Mouse (Mus musculus): Measurements from ENCODE around the gene Chmp4b. TPM values are rescaled to one million over a fixed set of nuclear protein-coding genes. Genes with fewer than 3 reads are reported as not detected.

Gene Chmp4b
- polyA plus RNA-seq, 1 experiment from 2014 or later = 9.9 TPM

- Histone ChIP-seq H3K4me3 (ENCODE audit: low read depth, low read length) (no peak overlapping the region), H3K4me1 (ENCODE audit: control insufficient read depth, low read depth, low read length) (no peaks in the 10 kb centered on the region), H3K36me3 (ENCODE audit: control insufficient read depth, insufficient read depth) (no peaks in the 10 kb centered on the region), H3K9me3 (replicated peaks; ENCODE audit: control insufficient read depth, low read length) (no peaks in the 10 kb centered on the region), H3K9ac (ENCODE audit: low read depth, low read length) (no peak overlapping the region), H3K27me3 (ENCODE audit: control insufficient read depth, insufficient read depth, low read depth, low read length) (no peaks in the 10 kb centered on the region), H3K27ac (ENCODE audit: low read length) (no peak overlapping the region), H3K4me2 (ENCODE audit: low read depth, low read length) (no peak overlapping the region)
- 51% methylated on average over 9 of the region's 9 CpGs for WGBS (ENCODE audit: insufficient replicate concordance)
- ATAC-seq (ENCODE audit: low read depth) = no peak
Measured at GRCm38 (mm10) chr2:154734977-154735376, 83.5 kb downstream of the Chmp4b start.

GRCm38 (mm10) chr2:154735416-154735815, 83.9 kb downstream of the Chmp4b start:
- 56% methylated on average over 7 of the region's 7 CpGs for WGBS (ENCODE audit: insufficient replicate concordance)
- ATAC-seq (ENCODE audit: low read depth) = no peak
- no peaks in the 10 kb centered on the region for H3K4me1 ChIP-seq (ENCODE audit: control insufficient read depth, low read depth, low read length)
- no peak overlapping the region for H3K9ac ChIP-seq (ENCODE audit: low read depth, low read length)
- no peak overlapping the region for H3K4me3 ChIP-seq (ENCODE audit: low read depth, low read length)
- H3K4me2 ChIP-seq (ENCODE audit: low read depth, low read length) = no peak overlapping the region
- no peaks in the 10 kb centered on the region for H3K36me3 ChIP-seq (ENCODE audit: control insufficient read depth, insufficient read depth)
- no peak overlapping the region for H3K27ac ChIP-seq (ENCODE audit: low read length)
- no peaks in the 10 kb centered on the region for H3K9me3 ChIP-seq (replicated peaks; ENCODE audit: control insufficient read depth, low read length)
- H3K27me3 ChIP-seq (ENCODE audit: control insufficient read depth, insufficient read depth, low read depth, low read length) = no peaks in the 10 kb centered on the region

- Histone ChIP-seq H3K27ac (ENCODE audit: low read length) (no peak overlapping the region), H3K4me3 (ENCODE audit: low read depth, low read length) (no peak overlapping the region), H3K4me2 (ENCODE audit: low read depth, low read length) (no peak overlapping the region), H3K9me3 (replicated peaks; ENCODE audit: control insufficient read depth, low read length) (no peaks in the 10 kb centered on the region), H3K27me3 (ENCODE audit: control insufficient read depth, insufficient read depth, low read depth, low read length) (no peaks in the 10 kb centered on the region), H3K9ac (ENCODE audit: low read depth, low read length) (no peak overlapping the region), H3K4me1 (ENCODE audit: control insufficient read depth, low read depth, low read length) (no peaks in the 10 kb centered on the region), H3K36me3 (ENCODE audit: control insufficient read depth, insufficient read depth) (no peaks in the 10 kb centered on the region)
- ATAC-seq (ENCODE audit: low read depth) = no peak
- 46% methylated on average over 7 of the region's 7 CpGs for WGBS (ENCODE audit: insufficient replicate concordance)
Measured at GRCm38 (mm10) chr2:154735986-154736385, 84.5 kb downstream of the Chmp4b start.

- ATAC-seq (ENCODE audit: low read depth) = no peak
- Histone ChIP-seq H3K36me3 (ENCODE audit: control insufficient read depth, insufficient read depth) (no peaks in the 10 kb centered on the region), H3K9me3 (replicated peaks; ENCODE audit: control insufficient read depth, low read length) (no peaks in the 10 kb centered on the region), H3K27ac (ENCODE audit: low read length) (no peak overlapping the region), H3K4me3 (ENCODE audit: low read depth, low read length) (no peak overlapping the region), H3K9ac (ENCODE audit: low read depth, low read length) (no peak overlapping the region), H3K27me3 (ENCODE audit: control insufficient read depth, insufficient read depth, low read depth, low read length) (no peaks in the 10 kb centered on the region), H3K4me2 (ENCODE audit: low read depth, low read length) (no peak overlapping the region), H3K4me1 (ENCODE audit: control insufficient read depth, low read depth, low read length) (no peaks in the 10 kb centered on the region)
- WGBS (ENCODE audit: insufficient replicate concordance) = 76% methylated on average over 5 of the region's 5 CpGs
Measured at GRCm38 (mm10) chr2:154738621-154739020, 87.1 kb downstream of the Chmp4b start.

GRCm38 (mm10) chr2:154742911-154743819, 91.7 kb downstream of the Chmp4b start:
- Histone ChIP-seq H3K4me3 (ENCODE audit: low read depth, low read length) (no peak overlapping the region), H3K9me3 (replicated peaks; ENCODE audit: control insufficient read depth, low read length) (no peaks in the 10 kb centered on the region), H3K36me3 (ENCODE audit: control insufficient read depth, insufficient read depth) (no peaks in the 10 kb centered on the region), H3K4me2 (ENCODE audit: low read depth, low read length) (no peak overlapping the region), H3K9ac (ENCODE audit: low read depth, low read length) (no peak overlapping the region), H3K4me1 (ENCODE audit: control insufficient read depth, low read depth, low read length) (no peaks in the 10 kb centered on the region), H3K27ac (ENCODE audit: low read length) (no peak overlapping the region), H3K27me3 (ENCODE audit: control insufficient read depth, insufficient read depth, low read depth, low read length) (no peaks in the 10 kb centered on the region)
- WGBS (ENCODE audit: insufficient replicate concordance) = 67% methylated on average over 10 of the region's 10 CpGs
- no peak for ATAC-seq (ENCODE audit: low read depth)

- H3K36me3 ChIP-seq (ENCODE audit: control insufficient read depth, insufficient read depth) = no peaks in the 10 kb centered on the region
- no peak overlapping the region for H3K27ac ChIP-seq (ENCODE audit: low read length)
- H3K9me3 ChIP-seq (replicated peaks; ENCODE audit: control insufficient read depth, low read length) = no peaks in the 10 kb centered on the region
- no peaks in the 10 kb centered on the region for H3K27me3 ChIP-seq (ENCODE audit: control insufficient read depth, insufficient read depth, low read depth, low read length)
- 64% methylated on average over 4 of the region's 4 CpGs for WGBS (ENCODE audit: insufficient replicate concordance)
- ATAC-seq (ENCODE audit: low read depth) = no peak
- H3K4me3 ChIP-seq (ENCODE audit: low read depth, low read length) = no peak overlapping the region
- H3K4me2 ChIP-seq (ENCODE audit: low read depth, low read length) = no peak overlapping the region
- no peaks in the 10 kb centered on the region for H3K4me1 ChIP-seq (ENCODE audit: control insufficient read depth, low read depth, low read length)
- no peak overlapping the region for H3K9ac ChIP-seq (ENCODE audit: low read depth, low read length)
Measured at GRCm38 (mm10) chr2:154743915-154744314, 92.4 kb downstream of the Chmp4b start.

Other genes starting within 250 kb of the Chmp4b start
- gene Snta1, start 243.6 kb upstream of the Chmp4b start, polyA plus RNA-seq (2015; fragmentation: Nextera tagmentation; extraction: Ambion mirVana) = 3.1 and 3.4 TPM in 2 replicates
- 8.2 TPM in 2 replicates for gene Cbfa2t2, start 215.2 kb upstream of the Chmp4b start, polyA plus RNA-seq (2015; fragmentation: Nextera tagmentation; extraction: Ambion mirVana)
- 1.8 and 2.2 TPM in 2 replicates for gene 1700003F12Rik, start 104.6 kb upstream of the Chmp4b start, polyA plus RNA-seq (2015; fragmentation: Nextera tagmentation; extraction: Ambion mirVana)
- gene Actl10, start 99.9 kb upstream of the Chmp4b start, polyA plus RNA-seq (2015; fragmentation: Nextera tagmentation; extraction: Ambion mirVana) = 0.08 TPM in 1 of 2 replicates, not detected in the other
- gene Necab3, start 92.8 kb upstream of the Chmp4b start, polyA plus RNA-seq (2015; fragmentation: Nextera tagmentation; extraction: Ambion mirVana) = 0.44 and 0.73 TPM in 2 replicates
- gene E2f1, start 81.8 kb upstream of the Chmp4b start, polyA plus RNA-seq (2015; fragmentation: Nextera tagmentation; extraction: Ambion mirVana) = 9.8 and 14.5 TPM in 2 replicates
- 43.0 and 44.9 TPM in 2 replicates for gene Pxmp4, start 48.0 kb upstream of the Chmp4b start, polyA plus RNA-seq (2015; fragmentation: Nextera tagmentation; extraction: Ambion mirVana)
- 1.7 and 2.3 TPM in 2 replicates for gene Zfp341, start 38.4 kb upstream of the Chmp4b start, polyA plus RNA-seq (2015; fragmentation: Nextera tagmentation; extraction: Ambion mirVana)
- 0.19 and 0.20 TPM in 2 replicates for gene 4930519P11Rik, start 38.3 kb upstream of the Chmp4b start, polyA plus RNA-seq (2015; fragmentation: Nextera tagmentation; extraction: Ambion mirVana)
- not detected in 2 replicates for gene Gm14214, start 118.3 kb downstream of the Chmp4b start, polyA plus RNA-seq (2015; fragmentation: Nextera tagmentation; extraction: Ambion mirVana)
- gene Raly, start 139.4 kb downstream of the Chmp4b start, polyA plus RNA-seq (2015; fragmentation: Nextera tagmentation; extraction: Ambion mirVana) = 21.8 and 23.0 TPM in 2 replicates
- gene a, start 139.7 kb downstream of the Chmp4b start, polyA plus RNA-seq (2015; fragmentation: Nextera tagmentation; extraction: Ambion mirVana) = not detected in 2 replicates
- gene Eif2s2, start 241.2 kb downstream of the Chmp4b start, polyA plus RNA-seq (2015; fragmentation: Nextera tagmentation; extraction: Ambion mirVana) = 52.8 and 61.4 TPM in 2 replicates